Mouse (Mus musculus): ENCODE results near the gene Rin3. TPM values are rescaled to one million over a fixed set of nuclear protein-coding genes. Genes with fewer than 3 reads are reported as not detected.

Rin3 gene
- polyA plus RNA-seq, 1 experiment from 2014 or later: 9.9 TPM

DNA sequence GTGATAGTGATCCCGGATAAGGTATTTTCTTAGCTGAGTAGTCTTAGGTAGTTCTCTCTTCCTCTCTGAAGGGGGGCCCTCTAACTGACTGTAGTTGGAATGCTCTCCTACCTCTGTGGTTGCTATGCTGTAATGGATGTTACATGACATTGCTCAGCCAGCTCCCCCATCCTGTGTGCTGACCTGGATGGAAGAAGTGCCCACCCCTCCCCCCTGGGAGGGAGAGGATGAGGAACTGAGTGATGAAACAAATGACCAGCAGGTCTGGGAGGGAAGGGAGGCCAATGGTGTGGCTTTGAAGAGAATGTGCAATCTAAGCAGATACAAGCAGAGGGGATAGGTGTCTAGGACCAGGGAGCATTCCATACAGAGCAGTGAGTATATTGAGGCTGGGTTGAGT is 73.9 kb downstream of the Rin3 start:
- peaks cover 64% of the 10 kb centered on the region for H3K36me3 ChIP-seq
- H3K4me3 ChIP-seq: no peak overlapping the region
- no peaks in the 10 kb centered on the region for H3K4me1 ChIP-seq (replicated peaks)
- WGBS: 79% methylated on average over 1 of the region's 1 CpGs
- H3K27ac ChIP-seq (ENCODE audit: poor library complexity, severe bottlenecking): no peak overlapping the region
- no peaks in the 10 kb centered on the region for H3K27me3 ChIP-seq (replicated peaks)
- no peak overlapping the region for H3K9ac ChIP-seq
- no peak overlapping the region for H3K4me2 ChIP-seq
- no peak for ATAC-seq (ENCODE audit: insufficient number of reproducible peaks, low FRiP score)
- H3K9me3 ChIP-seq (replicated peaks): no peaks in the 10 kb centered on the region

DNA sequence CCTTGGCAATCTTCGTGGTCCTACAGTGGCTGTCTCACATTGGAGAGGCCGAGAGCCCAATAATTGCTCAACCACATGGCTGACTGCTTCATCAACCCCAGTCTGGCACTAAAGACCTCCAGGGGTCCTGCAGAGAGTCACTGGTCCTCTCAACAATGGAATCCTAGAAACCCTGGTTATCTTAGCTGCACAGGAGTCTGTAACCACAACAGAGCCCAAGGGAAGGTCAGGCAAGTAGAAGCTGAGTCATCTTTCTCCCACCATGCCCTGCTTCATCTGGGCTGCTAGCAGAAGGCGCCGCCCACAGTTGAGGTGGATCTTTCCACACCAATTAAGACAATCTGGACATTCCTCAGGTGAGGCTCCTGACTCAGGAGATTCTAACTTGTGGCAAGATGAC is 76.5 kb downstream of the Rin3 start:
- no peak overlapping the region for H3K4me3 ChIP-seq
- no peak overlapping the region for H3K9ac ChIP-seq
- ATAC-seq (ENCODE audit: insufficient number of reproducible peaks, low FRiP score): no peak
- no peak overlapping the region for H3K4me2 ChIP-seq
- H3K27ac ChIP-seq (ENCODE audit: poor library complexity, severe bottlenecking): no peak overlapping the region
- no peaks in the 10 kb centered on the region for H3K9me3 ChIP-seq (replicated peaks)
- H3K36me3 ChIP-seq: peaks cover 71% of the 10 kb centered on the region
- no peaks in the 10 kb centered on the region for H3K27me3 ChIP-seq (replicated peaks)
- WGBS: 88% methylated on average over 4 of the region's 4 CpGs
- H3K4me1 ChIP-seq (replicated peaks): no peaks in the 10 kb centered on the region

DNA sequence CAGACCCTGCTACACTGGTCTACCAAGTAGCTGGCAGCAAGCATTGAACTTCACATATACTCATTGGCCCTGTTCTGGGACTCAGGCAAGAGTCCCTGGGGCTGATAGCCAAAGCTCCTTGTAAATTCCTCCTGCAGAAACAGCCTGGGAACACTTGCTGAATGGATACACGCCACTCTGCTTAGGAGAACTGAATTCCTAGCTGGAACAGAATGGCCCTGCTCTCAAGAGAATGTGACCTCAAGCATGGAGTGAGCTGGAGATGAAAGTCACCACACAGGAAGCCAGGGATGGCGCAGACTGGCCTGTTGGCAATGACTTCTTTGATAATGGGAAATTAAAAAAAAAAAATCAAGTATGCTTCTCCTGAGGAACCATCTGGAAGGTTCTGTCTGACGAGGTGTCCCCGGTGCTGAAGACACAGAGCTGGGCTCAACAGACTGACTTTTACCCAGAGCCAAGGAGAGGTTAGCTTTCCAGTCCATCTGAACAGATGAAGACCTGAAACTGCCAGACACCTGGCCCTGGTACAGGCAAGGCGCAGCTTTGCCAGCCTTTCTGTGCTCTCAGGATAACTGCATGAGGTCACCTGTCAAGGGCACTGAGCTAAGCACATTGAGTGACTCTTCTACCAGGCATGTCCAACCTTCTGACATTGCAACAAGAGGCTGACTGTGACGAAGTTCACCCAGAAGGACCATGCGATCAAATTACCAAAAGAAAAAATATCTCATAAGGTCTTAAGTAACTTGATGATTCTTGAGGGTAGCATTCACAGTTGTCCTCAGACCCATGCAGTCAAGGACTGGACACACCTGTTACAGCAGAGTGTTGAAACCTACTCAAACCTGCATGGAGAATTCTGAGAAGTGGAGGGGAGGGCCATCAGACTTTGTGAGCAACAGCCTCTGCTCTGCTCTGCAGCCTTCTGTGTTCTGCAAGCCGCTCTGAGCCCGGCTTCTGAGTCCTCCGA is 78.6 kb downstream of the Rin3 start:
- H3K36me3 ChIP-seq: peaks cover 78% of the 10 kb centered on the region
- H3K27ac ChIP-seq (ENCODE audit: poor library complexity, severe bottlenecking): no peak overlapping the region
- no peak for ATAC-seq (ENCODE audit: insufficient number of reproducible peaks, low FRiP score)
- no peak overlapping the region for H3K4me2 ChIP-seq
- WGBS: 86% methylated on average over 10 of the region's 10 CpGs
- no peaks in the 10 kb centered on the region for H3K9me3 ChIP-seq (replicated peaks)
- H3K9ac ChIP-seq: no peak overlapping the region
- H3K4me3 ChIP-seq: no peak overlapping the region
- H3K4me1 ChIP-seq (replicated peaks): no peaks in the 10 kb centered on the region
- no peaks in the 10 kb centered on the region for H3K27me3 ChIP-seq (replicated peaks)

DNA sequence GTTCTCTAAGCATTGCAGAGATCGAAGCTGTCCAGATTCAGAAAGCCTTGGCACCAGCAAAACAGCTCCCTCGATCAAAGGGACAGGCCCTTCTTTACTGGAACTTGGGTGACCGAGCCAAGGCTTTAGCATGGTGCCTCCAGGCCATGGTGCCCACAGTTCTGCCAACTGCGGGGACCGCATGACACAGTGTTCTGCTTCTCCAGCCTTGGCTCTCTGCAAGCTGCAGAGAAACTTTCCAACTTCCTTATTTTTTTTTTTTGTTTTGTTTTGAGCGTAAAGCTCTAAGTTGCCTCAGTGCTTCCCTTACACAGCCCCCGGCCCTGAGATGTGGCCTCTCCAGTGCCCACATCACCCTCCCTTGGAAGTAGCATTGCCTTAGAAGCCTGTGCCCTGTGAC is 82.2 kb downstream of the Rin3 start:
- H3K27me3 ChIP-seq (replicated peaks): no peaks in the 10 kb centered on the region
- WGBS: 88% methylated on average over 7 of the region's 7 CpGs
- H3K4me3 ChIP-seq: no peak overlapping the region
- H3K9me3 ChIP-seq (replicated peaks): no peaks in the 10 kb centered on the region
- H3K4me2 ChIP-seq: no peak overlapping the region
- peaks cover 67% of the 10 kb centered on the region for H3K36me3 ChIP-seq
- no peak overlapping the region for H3K27ac ChIP-seq (ENCODE audit: poor library complexity, severe bottlenecking)
- no peak overlapping the region for H3K9ac ChIP-seq
- no peak for ATAC-seq (ENCODE audit: insufficient number of reproducible peaks, low FRiP score)
- peaks cover 24% of the 10 kb centered on the region for H3K4me1 ChIP-seq (replicated peaks)

DNA sequence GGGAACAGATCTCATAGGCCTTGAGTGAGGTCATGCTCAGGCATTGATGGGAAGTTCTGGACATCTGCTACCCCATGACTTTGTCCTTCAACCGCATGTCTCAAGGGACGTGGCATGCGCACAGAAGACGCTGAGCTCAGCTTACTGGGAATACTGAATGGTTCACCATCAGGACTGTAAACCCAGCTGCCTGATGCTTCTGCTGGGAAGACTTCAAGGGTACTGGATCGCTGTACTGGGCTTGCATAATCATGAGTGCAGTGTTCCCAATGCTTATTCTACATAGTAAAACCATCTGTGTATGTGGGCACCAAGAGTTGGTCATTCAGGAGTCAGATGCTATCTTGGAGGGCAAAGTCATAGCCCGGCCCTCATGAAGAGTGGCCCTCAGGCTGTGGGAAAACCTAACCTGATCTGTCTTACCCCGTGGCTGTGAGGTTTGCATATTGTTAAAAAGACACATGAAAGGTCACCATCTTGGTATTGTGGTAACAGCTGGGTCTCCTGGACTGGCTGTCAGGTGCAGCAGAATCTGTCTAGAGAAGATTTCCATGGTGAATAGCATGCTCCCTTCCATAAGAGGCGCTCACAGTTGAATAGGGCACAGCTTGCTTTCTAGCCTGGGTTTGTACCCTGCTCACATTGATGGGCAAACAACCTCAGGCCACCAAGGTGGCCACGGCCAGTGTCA is 83.4 kb downstream of the Rin3 start:
- Histone ChIP-seq H3K27ac (ENCODE audit: poor library complexity, severe bottlenecking) (no peak overlapping the region), H3K27me3 (replicated peaks) (no peaks in the 10 kb centered on the region), H3K36me3 (peaks cover 55% of the 10 kb centered on the region), H3K9me3 (replicated peaks) (no peaks in the 10 kb centered on the region), H3K9ac (no peak overlapping the region), H3K4me2 (no peak overlapping the region), H3K4me3 (no peak overlapping the region), H3K4me1 (replicated peaks) (peaks cover 30% of the 10 kb centered on the region)
- 87% methylated on average over 9 of the region's 9 CpGs for WGBS
- ATAC-seq (ENCODE audit: insufficient number of reproducible peaks, low FRiP score): no peak

DNA sequence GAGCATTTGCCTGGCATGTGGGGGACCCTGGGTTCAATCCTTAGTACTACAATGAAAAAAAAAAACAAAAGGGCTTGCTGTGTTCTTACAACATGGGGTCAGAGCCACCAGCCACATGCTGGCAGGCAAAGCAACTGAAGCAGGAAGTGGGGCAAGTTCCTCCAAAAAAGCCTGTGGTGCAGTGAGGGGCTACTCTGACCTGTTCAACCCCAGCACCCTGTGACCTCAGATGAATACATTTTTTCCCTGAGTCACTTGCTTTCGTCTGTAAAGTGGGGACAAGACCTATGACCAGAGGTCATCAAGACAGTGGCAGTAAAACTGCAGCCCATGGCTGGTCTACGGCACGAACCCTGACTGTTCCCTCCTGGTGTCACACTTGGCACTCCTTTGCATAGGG is 84.2 kb downstream of the Rin3 start:
- Histone ChIP-seq H3K9me3 (replicated peaks) (no peaks in the 10 kb centered on the region), H3K4me1 (replicated peaks) (peaks cover 30% of the 10 kb centered on the region)
- WGBS: 78% methylated on average over 3 of the region's 3 CpGs

DNA sequence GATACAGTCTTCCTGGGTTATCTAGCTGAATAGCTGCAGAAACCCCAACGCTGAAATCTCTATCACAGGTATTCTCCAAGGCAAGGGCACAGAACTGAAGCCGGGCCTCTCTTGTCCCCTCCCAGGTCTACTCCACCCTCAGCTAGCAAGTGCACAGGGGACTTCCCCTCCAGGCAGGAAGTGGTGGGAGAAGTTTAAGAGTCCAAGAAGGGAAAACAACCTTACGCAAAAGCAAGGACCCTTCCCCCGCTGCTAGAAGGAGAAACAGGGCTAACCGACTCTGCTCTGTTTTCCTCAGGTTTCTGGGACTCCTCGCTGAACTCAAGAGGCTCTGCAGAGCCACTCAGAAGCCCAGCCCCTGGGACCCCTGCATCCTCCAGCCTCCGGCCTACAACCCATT is 85.2 kb downstream of the Rin3 start:
- H3K27me3 ChIP-seq (replicated peaks): no peaks in the 10 kb centered on the region
- peaks cover 30% of the 10 kb centered on the region for H3K4me1 ChIP-seq (replicated peaks)
- H3K27ac ChIP-seq (ENCODE audit: poor library complexity, severe bottlenecking): no peak overlapping the region
- no peak overlapping the region for H3K9ac ChIP-seq
- no peak overlapping the region for H3K4me2 ChIP-seq
- no peak for ATAC-seq (ENCODE audit: insufficient number of reproducible peaks, low FRiP score)
- peaks cover 48% of the 10 kb centered on the region for H3K36me3 ChIP-seq
- no peak overlapping the region for H3K4me3 ChIP-seq
- WGBS: 65% methylated on average over 7 of the region's 7 CpGs
- no peaks in the 10 kb centered on the region for H3K9me3 ChIP-seq (replicated peaks)

More for the DNA sequence above, 84.2 kb downstream of the Rin3 start:
- Histone ChIP-seq H3K4me2 (no peak overlapping the region), H3K27me3 (replicated peaks) (no peaks in the 10 kb centered on the region), H3K27ac (ENCODE audit: poor library complexity, severe bottlenecking) (no peak overlapping the region), H3K9ac (no peak overlapping the region), H3K36me3 (peaks cover 53% of the 10 kb centered on the region), H3K4me3 (no peak overlapping the region)
- no peak for ATAC-seq (ENCODE audit: insufficient number of reproducible peaks, low FRiP score)

DNA sequence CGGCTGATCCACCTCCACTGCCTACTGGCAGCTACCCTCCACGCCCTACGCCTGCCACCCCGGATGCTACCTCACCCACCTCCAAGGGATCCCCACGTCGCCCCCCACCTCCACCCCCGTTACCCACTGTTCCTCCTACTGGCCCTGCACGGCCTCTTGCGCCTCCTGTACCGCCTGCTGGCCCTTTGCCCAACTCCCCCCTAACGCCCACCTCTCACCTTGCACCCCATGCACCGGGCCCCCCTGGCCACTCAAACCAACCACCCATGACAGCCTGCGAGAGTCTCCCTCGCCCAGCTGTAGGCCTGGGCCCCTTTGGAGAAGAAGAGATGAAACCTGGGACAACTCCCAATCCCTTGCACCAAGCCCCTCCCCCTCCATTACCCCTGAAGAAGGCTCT is 85.7 kb downstream of the Rin3 start:
- 81% methylated on average over 14 of the region's 14 CpGs for WGBS
- ATAC-seq (ENCODE audit: insufficient number of reproducible peaks, low FRiP score): 0 out of 2 replicates have a peak, but pooled peaks have one; percentile 9

DNA sequence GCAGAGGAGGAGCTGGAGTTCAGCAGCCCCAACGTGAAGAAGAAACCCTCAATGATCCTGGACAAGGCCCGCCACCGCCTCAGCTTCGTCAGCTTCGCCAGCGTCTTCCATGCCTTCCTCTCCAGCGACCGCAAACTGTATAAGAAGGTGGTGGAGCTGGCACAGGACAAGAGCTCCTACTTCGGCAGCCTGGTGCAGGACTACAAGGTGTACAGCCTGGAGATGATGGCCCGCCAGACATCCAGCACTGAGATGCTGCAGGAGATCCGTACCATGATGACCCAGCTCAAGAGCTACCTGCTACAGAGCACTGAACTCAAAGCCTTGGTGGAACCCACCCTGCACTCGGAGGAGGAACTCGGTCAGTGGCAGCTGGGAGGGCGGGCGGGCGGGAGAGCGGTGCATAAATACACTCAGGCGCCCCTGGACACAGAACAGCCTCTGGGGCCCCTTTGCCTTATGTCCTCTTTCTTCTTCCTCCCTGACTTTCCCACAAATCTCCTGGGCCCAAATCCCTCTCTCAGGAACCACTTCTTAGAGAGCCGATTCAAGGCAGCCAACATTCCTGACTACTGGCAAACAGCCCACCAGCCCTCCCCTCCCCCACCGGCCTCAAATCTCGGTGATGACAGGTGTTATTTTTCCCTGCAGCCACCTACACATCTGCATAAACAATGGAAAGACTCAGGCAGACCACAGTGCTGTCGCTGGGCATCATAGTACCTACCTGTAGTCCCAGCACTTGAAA is 86.8 kb downstream of the Rin3 start:
- no peak overlapping the region for H3K4me3 ChIP-seq
- no peak; the same call in 1 of the 2 replicates for ATAC-seq (ENCODE audit: insufficient number of reproducible peaks, low FRiP score)

More for the DNA sequence above, 85.7 kb downstream of the Rin3 start:
- peaks cover 30% of the 10 kb centered on the region for H3K4me1 ChIP-seq (replicated peaks)
- peaks cover 48% of the 10 kb centered on the region for H3K36me3 ChIP-seq
- H3K27me3 ChIP-seq (replicated peaks): no peaks in the 10 kb centered on the region
- no peak overlapping the region for H3K27ac ChIP-seq (ENCODE audit: poor library complexity, severe bottlenecking)
- H3K4me3 ChIP-seq: no peak overlapping the region
- H3K9me3 ChIP-seq (replicated peaks): no peaks in the 10 kb centered on the region
- H3K9ac ChIP-seq: no peak overlapping the region
- no peak overlapping the region for H3K4me2 ChIP-seq

DNA sequence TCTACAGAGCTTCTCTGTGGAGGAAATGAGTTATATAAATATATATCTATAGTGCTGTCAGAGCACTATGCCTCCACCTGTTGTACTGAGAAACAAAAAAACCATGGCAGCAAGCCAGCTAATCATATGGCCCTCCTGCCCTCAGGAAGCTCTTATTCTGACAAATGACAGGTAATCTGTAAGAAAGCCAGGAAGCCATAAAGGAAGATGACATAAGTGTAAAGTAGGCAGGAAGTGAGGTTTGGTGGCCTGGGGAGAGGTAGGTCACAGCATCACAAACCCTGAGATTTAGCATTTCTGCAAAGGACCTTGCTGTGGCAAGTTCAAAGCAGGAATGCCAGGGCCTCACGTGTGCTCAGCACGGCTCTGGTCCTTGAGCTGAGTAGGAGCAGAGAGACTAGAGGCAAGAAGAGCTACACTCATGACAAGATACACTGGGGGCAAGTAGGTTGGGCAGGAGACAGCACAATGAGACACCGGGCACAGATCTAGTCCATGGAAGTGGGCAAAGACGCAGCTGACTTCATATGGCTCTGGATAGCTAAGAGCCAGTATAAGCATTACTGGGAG is 88.2 kb downstream of the Rin3 start:
- Histone ChIP-seq H3K36me3 (peaks cover 60% of the 10 kb centered on the region), H3K4me2 (no peak overlapping the region), H3K9me3 (replicated peaks) (no peaks in the 10 kb centered on the region), H3K9ac (no peak overlapping the region), H3K27me3 (replicated peaks) (no peaks in the 10 kb centered on the region), H3K4me1 (replicated peaks) (peaks cover 34% of the 10 kb centered on the region), H3K4me3 (no peak overlapping the region), H3K27ac (ENCODE audit: poor library complexity, severe bottlenecking) (no peak overlapping the region)
- 79% methylated on average over 4 of the region's 4 CpGs for WGBS
- ATAC-seq (ENCODE audit: insufficient number of reproducible peaks, low FRiP score): no peak

More for the DNA sequence above, 86.8 kb downstream of the Rin3 start:
- Histone ChIP-seq H3K9me3 (replicated peaks) (no peaks in the 10 kb centered on the region), H3K9ac (no peak overlapping the region), H3K4me2 (peak overlapping the region; percentile 39; the same call in 1 of the 2 replicates), H3K4me1 (replicated peaks) (peaks cover 32% of the 10 kb centered on the region), H3K27ac (ENCODE audit: poor library complexity, severe bottlenecking) (0 out of 2 replicates have a peak overlapping the region, but pooled peaks have one; percentile 37), H3K36me3 (peaks cover 52% of the 10 kb centered on the region), H3K27me3 (replicated peaks) (no peaks in the 10 kb centered on the region)
- WGBS: 61% methylated on average over 22 of the region's 22 CpGs
